Mouse (Mus musculus): Measurements from ENCODE around the gene Cdr1.

GRCm38 (mm10) chrX:61154657-61155256, 30.6 kb downstream of the Cdr1 start:
- TF ChIP-seq POLR2A (IDR thresholded peaks at IDR 0.05; ENCODE audit: borderline replicate concordance, low read depth, low read length), result no peak
- TF ChIP-seq CTCF (IDR thresholded peaks at IDR 0.05; ENCODE audit: low read depth, low read length), result no peak

Data from bone marrow macrophage, adult 2 months (primary cell).